In genomic region chr6:145303641-145304070, GRCm38 (mm10) we compare ENCODE assay signal across 8 mouse cellular contexts. TPM values are rescaled to one million over a fixed set of nuclear protein-coding genes. Genes with fewer than 3 reads are reported as not detected.
DNase-seq lines count a peak whose midpoint lies in the region; ATAC-seq and TF ChIP-seq lines count a peak whose summit lies in the region.

No protein-coding gene starts in this region.

- peak overlapping the region; percentile 14 for H3K4me3 ChIP-seq in testis, adult 2 months (ENCODE audit: control insufficient read depth, low read depth, low read length)
- peak overlapping the region; percentile 28 for H3K4me3 ChIP-seq in heart, postnatal 0 days (ENCODE audit: low read depth, low read length)
- peak overlapping the region; percentile 38 for H3K4me3 ChIP-seq in lung, embryonic 16.5 days (ENCODE audit: low read length)

- no peaks in the 10 kb centered on the region for H3K9me3 ChIP-seq in heart, postnatal 0 days (replicated peaks; ENCODE audit: control insufficient read depth, low read length)
- H3K9me3 ChIP-seq in lung, embryonic 16.5 days (ENCODE audit: control insufficient read depth, low read length): no peaks in the 10 kb centered on the region

- no peak for TF ChIP-seq EP300 in heart, postnatal 0 days (IDR thresholded peaks at IDR 0.05; ENCODE audit: low read depth)

- no peak for TF ChIP-seq POLR2A in testis, adult 2 months (IDR thresholded peaks at IDR 0.05; ENCODE audit: control insufficient read depth, low read depth, low read length)

- peak; percentile 85 for ATAC-seq in heart, postnatal 0 days (ENCODE audit: insufficient read depth, low read depth)
- peak; percentile 69 for ATAC-seq in lung, embryonic 16.5 days (ENCODE audit: low read depth)
- peak; percentile 27; the same call in 1 of the 2 replicates for ATAC-seq in neutrophil, adult 5-6 weeks (ENCODE audit: extremely low read depth, insufficient number of reproducible peaks, low FRiP score, poor library complexity, severe bottlenecking)

- H3K27ac ChIP-seq in testis, adult 2 months (ENCODE audit: control insufficient read depth, insufficient read depth, low read depth, low read length): no peak overlapping the region
- H3K27ac ChIP-seq in heart, postnatal 0 days (ENCODE audit: low read depth): peak overlapping the region; percentile 7; the same call in 1 of the 2 replicates
- H3K27ac ChIP-seq in lung, embryonic 16.5 days (ENCODE audit: low read length): peak overlapping the region; percentile 68

- TF ChIP-seq CTCF in testis, adult 2 months (IDR thresholded peaks at IDR 0.05; ENCODE audit: control insufficient read depth, insufficient read depth, insufficient replicate concordance, low read depth, low read length): no peak
- TF ChIP-seq CTCF in heart, postnatal 0 days (IDR thresholded peaks at IDR 0.05; ENCODE audit: low read depth): no peak

- 1% methylated on average over 18 of the region's 18 CpGs for WGBS in heart, postnatal 0 days
- WGBS in lung, embryonic 16.5 days: 3% methylated on average over 18 of the region's 18 CpGs

- H3K27me3 ChIP-seq in testis, adult 2 months (ENCODE audit: control insufficient read depth, insufficient read depth, low read length): no peaks in the 10 kb centered on the region
- H3K27me3 ChIP-seq in heart, postnatal 0 days (ENCODE audit: control insufficient read depth, insufficient read depth, low read length): peaks cover 48% of the 10 kb centered on the region
- no peaks in the 10 kb centered on the region for H3K27me3 ChIP-seq in lung, embryonic 16.5 days (ENCODE audit: control insufficient read depth, insufficient read depth, low read depth, low read length)

- DNase-seq in testis, postnatal 14 days (ENCODE audit: low spot score): no peak
- peak; percentile 72 for DNase-seq in embryo, embryonic 11 days
- peak; percentile 59 for DNase-seq in heart, postnatal 0 days (ENCODE audit: low spot score)
- DNase-seq in kidney, postnatal 14 days: peak; percentile 51
- no peak for DNase-seq in ovary, postnatal 10 days (ENCODE audit: low spot score)

- peaks cover 7% of the 10 kb centered on the region for H3K4me1 ChIP-seq in testis, adult 2 months (ENCODE audit: control insufficient read depth, insufficient read depth, low read length)
- 0 out of 2 replicates have a peak, but pooled peaks cover 6% of the 10 kb centered on the region for H3K4me1 ChIP-seq in heart, postnatal 0 days (ENCODE audit: control insufficient read depth, insufficient read depth)
- peaks cover 18% of the 10 kb centered on the region for H3K4me1 ChIP-seq in lung, embryonic 16.5 days (replicated peaks; ENCODE audit: control insufficient read depth, insufficient read depth, low read length)

- H3K36me3 ChIP-seq in testis, adult 2 months (ENCODE audit: control insufficient read depth, insufficient read depth, low read length): no peaks in the 10 kb centered on the region
- no peaks in the 10 kb centered on the region for H3K36me3 ChIP-seq in heart, postnatal 0 days (replicated peaks; ENCODE audit: control insufficient read depth, insufficient read depth, low read length)
- no peaks in the 10 kb centered on the region for H3K36me3 ChIP-seq in lung, embryonic 16.5 days (ENCODE audit: control insufficient read depth, insufficient read depth, low read length)

- H3K9ac ChIP-seq in heart, postnatal 0 days (replicated peaks; ENCODE audit: low read depth, low read length): no peak overlapping the region
- H3K9ac ChIP-seq in lung, embryonic 16.5 days (ENCODE audit: low read length): peak overlapping the region; percentile 54

- peak overlapping the region; percentile 55 for H3K4me2 ChIP-seq in heart, postnatal 0 days (ENCODE audit: low read depth, low read length)
- peak overlapping the region; percentile 50 for H3K4me2 ChIP-seq in lung, embryonic 16.5 days (ENCODE audit: low read depth, low read length)

RNA-seq across cellular contexts. Expression of gene Kras, which starts 53.6 kb away (rescaled TPM):
- 8.0 and 8.9 TPM in 2 replicates for polyA plus RNA-seq in testis, adult 2 months (2012; rRNA removed)
- 10.2 and 16.8 TPM in 2 replicates for total RNA-seq in heart, postnatal 0 days (2014; rRNA removed; ENCODE audit: low replicate concordance)
- polyA plus RNA-seq in heart, postnatal 0 days (2015; fragmentation: Nextera tagmentation; extraction: Ambion mirVana): 29.2 and 34.2 TPM in 2 replicates
- 97.6 and 99.5 TPM in 2 replicates for polyA plus RNA-seq in lung, embryonic 16.5 days (2015; fragmentation: Nextera tagmentation; extraction: Ambion mirVana)
- total RNA-seq in neutrophil, adult 5-6 weeks (2017): 72.0 and 81.2 TPM in 2 replicates

Comparison
In these comparisons a context has a peak if more than half of its experiments do, and no peak if none do; other contexts are left out.
1. DNase-seq: peak in embryo, embryonic 11 days (single experiment), heart, postnatal 0 days (single experiment) and kidney, postnatal 14 days (single experiment); none in testis, postnatal 14 days (single experiment) and ovary, postnatal 10 days (single experiment).
2. ATAC-seq: peak in every context shown above with its lines; median percentile 85 in heart, postnatal 0 days; 69 in lung, embryonic 16.5 days; 27 in neutrophil, adult 5-6 weeks.
3. Peak in every context shown above with its lines, with median percentiles within 50 percentile points of each other: H3K4me3 ChIP-seq.